Mouse (Mus musculus) forebrain, embryonic 10.5 days (tissue): ENCODE results near the gene Jmjd8. TPM values are rescaled to one million over a fixed set of nuclear protein-coding genes. Genes with fewer than 3 reads are reported as not detected.
A peak's percentile ranks its signal among the peaks of the same experiment; 100 is the strongest.

Source experiments
- DNase-seq: peaks from one replicate; pipeline ENCODE4 v3.0.0-alpha.2; 2017; ENCODE audit warnings: low spot score; ENCODE audit errors: extremely low spot score
- H3K27ac ChIP-seq: fragments of 300-500 bp; sonication (generic); 2 replicates; pipeline ENCODE4 v1.5.1; 2016; ENCODE audit warnings: mild to moderate bottlenecking
- H3K27me3 ChIP-seq: fragments of 300-500 bp; sonication (generic); 2 replicates; pipeline ENCODE4 v1.6.1; 2016; ENCODE audit warnings: mild to moderate bottlenecking; ENCODE audit not compliant: poor library complexity, severe bottlenecking
- H3K36me3 ChIP-seq: fragments of 300-500 bp; sonication (generic); replicated peaks from 2 replicates; pipeline ENCODE4 v1.6.1; 2016; ENCODE audit warnings: mild to moderate bottlenecking, moderate library complexity
- H3K4me1 ChIP-seq: fragments of 300-500 bp; sonication (generic); 2 replicates; pipeline ENCODE4 v1.6.1; 2016
- H3K4me3 ChIP-seq: fragments of 300-500 bp; sonication (generic); 2 replicates; pipeline ENCODE4 v1.5.1; 2016; ENCODE audit warnings: mild to moderate bottlenecking, moderate library complexity
- H3K9me3 ChIP-seq: fragments of 300-500 bp; sonication (generic); 2 replicates; pipeline ENCODE4 v1.6.1; 2016; ENCODE audit warnings: mild to moderate bottlenecking, moderate library complexity
- WGBS: fragments of 180-500 bp; shearing (Covaris S2); methylation state at CpG from one replicate; pipeline ENCODE4 v1.1.7; 2016; 5-methylcytosine and 5-hydroxymethylcytosine counted together
- polyA plus RNA-seq: library from polyadenylated mRNA; unstranded; fragments of >200 nt; fragmentation: Nextera tagmentation; extraction: Ambion mirVana; gene quantifications from 2 replicates; pipeline ENCODE4 v1.2.1, GENCODE M21; 2016

Gene Jmjd8
- polyA plus RNA-seq, 1 experiment from 2014 or later: 58.7 TPM

GRCm38 (mm10) chr17:25873405-25874147 is 44.9 kb downstream of the Jmjd8 start:
- H3K36me3 ChIP-seq: peaks cover 19% of the 10 kb centered on the region
- 79% methylated on average over 11 of the region's 11 CpGs for WGBS
- DNase-seq: no peak
- H3K27me3 ChIP-seq: no peaks in the 10 kb centered on the region
- no peaks in the 10 kb centered on the region for H3K9me3 ChIP-seq
- H3K4me1 ChIP-seq: peaks cover 48% of the 10 kb centered on the region
- peak overlapping the region; percentile 85 for H3K4me3 ChIP-seq
- H3K27ac ChIP-seq: peak overlapping the region; percentile 94

DNA sequence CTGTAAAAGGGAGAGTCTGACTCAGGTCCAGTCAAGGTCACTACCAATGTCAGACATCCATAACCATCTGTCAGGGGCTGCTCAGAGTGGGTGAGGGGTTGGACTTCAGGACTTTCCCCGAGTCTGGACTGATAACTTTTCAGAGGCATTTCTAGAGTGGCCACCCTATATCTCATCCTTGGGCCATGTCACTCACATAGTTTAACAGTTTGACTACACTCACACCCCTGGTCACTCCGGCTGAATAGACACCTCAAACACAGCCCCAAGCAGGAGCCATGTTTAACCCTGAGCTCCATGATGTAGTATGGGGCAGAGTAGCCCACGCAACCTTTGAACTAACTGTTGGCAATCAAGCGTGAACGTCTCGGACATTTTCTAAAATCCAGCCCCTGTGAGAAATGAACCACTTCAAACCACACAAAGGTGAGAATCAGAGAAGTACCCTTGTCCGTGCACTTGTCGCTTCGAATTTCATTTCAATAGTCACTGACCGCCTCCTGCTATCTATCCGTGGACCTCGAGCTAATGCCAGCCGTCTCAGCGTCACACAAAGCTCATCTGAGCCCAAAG is 45.6 kb downstream of the Jmjd8 start:
- DNase-seq: peak; percentile 38
- WGBS: 6% methylated on average over 14 of the region's 14 CpGs
- Histone ChIP-seq H3K27me3 (no peaks in the 10 kb centered on the region), H3K4me1 (peaks cover 48% of the 10 kb centered on the region), H3K27ac (peak overlapping the region; percentile 94), H3K9me3 (no peaks in the 10 kb centered on the region), H3K36me3 (peaks cover 26% of the 10 kb centered on the region), H3K4me3 (peak overlapping the region; percentile 85)

DNA sequence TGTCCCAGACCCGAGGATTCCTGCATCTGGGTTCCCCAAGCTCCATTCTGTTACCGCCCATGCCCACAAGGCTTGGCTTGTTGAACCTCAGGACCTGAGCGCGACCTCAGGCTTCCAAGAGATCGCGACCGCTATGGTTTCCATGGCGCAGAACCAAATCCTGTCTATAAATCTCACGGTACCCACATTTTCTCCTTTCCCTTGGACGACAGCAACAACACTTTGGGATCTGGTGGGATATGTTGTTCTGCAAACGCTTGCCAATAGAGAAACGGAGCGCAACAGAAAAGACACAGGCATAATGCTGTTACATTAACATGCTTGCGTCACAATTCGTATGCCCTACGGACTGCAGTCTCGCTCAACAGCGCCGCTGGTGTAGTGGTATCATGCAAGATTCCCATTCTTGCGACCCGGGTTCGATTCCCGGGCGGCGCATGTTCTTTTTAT is 46.1 kb downstream of the Jmjd8 start, which contains the start of gene Mettl26:
Mettl26 (plus strand) TSS at position 354 of the 450 bp plus-strand sequence.
- DNase-seq: peak; percentile 93
- H3K9me3 ChIP-seq: no peaks in the 10 kb centered on the region
- H3K36me3 ChIP-seq: peaks cover 31% of the 10 kb centered on the region
- peak within 1 kb of the TSS; percentile 85 for H3K4me3 ChIP-seq
- H3K27me3 ChIP-seq: no peaks in the 10 kb centered on the region
- WGBS: under 1% methylated on average over 25 of the region's 25 CpGs
- H3K4me1 ChIP-seq: peaks cover 49% of the 10 kb centered on the region
- peak within 1 kb of the TSS; percentile 94 for H3K27ac ChIP-seq

GRCm38 (mm10) chr17:25875171-25876136 is 46.8 kb downstream of the Jmjd8 start:
- peak; percentile 91 for DNase-seq
- H3K4me1 ChIP-seq: peaks cover 56% of the 10 kb centered on the region

GRCm38 (mm10) chr17:25876347-25876915 is 47.8 kb downstream of the Jmjd8 start:
- H3K9me3 ChIP-seq: no peaks in the 10 kb centered on the region
- peak overlapping the region; percentile 85 for H3K4me3 ChIP-seq
- H3K36me3 ChIP-seq: peaks cover 33% of the 10 kb centered on the region
- H3K4me1 ChIP-seq: peaks cover 66% of the 10 kb centered on the region
- 64% methylated on average over 10 of the region's 10 CpGs for WGBS
- H3K27ac ChIP-seq: peak overlapping the region; percentile 94
- no peak for DNase-seq
- no peaks in the 10 kb centered on the region for H3K27me3 ChIP-seq

More at GRCm38 (mm10) chr17:25875171-25876136, 46.8 kb downstream of the Jmjd8 start:
- H3K4me3 ChIP-seq: peak overlapping the region; percentile 85
- peaks cover 33% of the 10 kb centered on the region for H3K36me3 ChIP-seq
- WGBS: under 1% methylated on average over 59 of the region's 59 CpGs
- peak overlapping the region; percentile 94 for H3K27ac ChIP-seq
- H3K27me3 ChIP-seq: no peaks in the 10 kb centered on the region
- no peaks in the 10 kb centered on the region for H3K9me3 ChIP-seq

DNA sequence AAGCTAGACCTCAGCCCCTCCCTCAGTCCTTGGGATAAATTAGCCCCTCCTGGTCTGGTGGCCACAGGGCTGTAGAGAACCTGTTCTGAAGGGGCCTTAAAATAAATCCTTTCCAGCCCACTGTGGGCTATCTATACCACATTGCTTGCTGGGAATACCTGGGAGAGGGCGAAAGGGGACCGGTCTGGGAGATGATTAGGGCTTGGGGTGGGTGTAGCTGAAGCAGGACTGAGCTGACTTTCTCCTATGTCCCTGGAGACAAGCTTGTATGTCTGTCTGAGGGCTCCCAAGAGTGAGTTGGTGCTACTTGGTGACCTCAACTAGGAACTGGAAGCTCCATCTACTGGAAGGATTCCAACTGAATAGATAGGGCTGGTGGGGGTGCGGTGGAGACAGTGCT is 48.4 kb downstream of the Jmjd8 start:
- 96% methylated on average over 3 of the region's 3 CpGs for WGBS
- DNase-seq: no peak
- Histone ChIP-seq H3K4me3 (peak overlapping the region; percentile 85), H3K27me3 (no peaks in the 10 kb centered on the region), H3K36me3 (peaks cover 35% of the 10 kb centered on the region), H3K4me1 (peaks cover 72% of the 10 kb centered on the region), H3K27ac (no peak overlapping the region), H3K9me3 (no peaks in the 10 kb centered on the region)

GRCm38 (mm10) chr17:25877741-25878610 is 49.3 kb downstream of the Jmjd8 start:
- Histone ChIP-seq H3K9me3 (no peaks in the 10 kb centered on the region), H3K27ac (no peak overlapping the region), H3K4me1 (peaks cover 82% of the 10 kb centered on the region), H3K4me3 (no peak overlapping the region), H3K36me3 (peaks cover 44% of the 10 kb centered on the region), H3K27me3 (no peaks in the 10 kb centered on the region)
- 94% methylated on average over 32 of the region's 32 CpGs for WGBS
- DNase-seq: no peak

- Histone ChIP-seq H3K27ac (peak overlapping the region; percentile 87; the same call in 1 of the 2 replicates), H3K27me3 (no peaks in the 10 kb centered on the region), H3K4me1 (peaks cover 88% of the 10 kb centered on the region), H3K4me3 (0 out of 2 replicates have a peak overlapping the region, but pooled peaks have one; percentile 23), H3K36me3 (peaks cover 51% of the 10 kb centered on the region), H3K9me3 (no peaks in the 10 kb centered on the region)
- 88% methylated on average over 19 of the region's 19 CpGs for WGBS
- DNase-seq: no peak
Observed at GRCm38 (mm10) chr17:25878611-25879180, 50.0 kb downstream of the Jmjd8 start.

- no peaks in the 10 kb centered on the region for H3K27me3 ChIP-seq
- peak overlapping the region; percentile 23; the same call in 1 of the 2 replicates for H3K4me3 ChIP-seq
- H3K27ac ChIP-seq: peak overlapping the region; percentile 87
- peaks cover 57% of the 10 kb centered on the region for H3K36me3 ChIP-seq
- H3K4me1 ChIP-seq: peaks cover 86% of the 10 kb centered on the region
- no peak for DNase-seq
- H3K9me3 ChIP-seq: no peaks in the 10 kb centered on the region
- 42% methylated on average over 4 of the region's 4 CpGs for WGBS
Observed at GRCm38 (mm10) chr17:25879261-25879660, 50.6 kb downstream of the Jmjd8 start.

DNA sequence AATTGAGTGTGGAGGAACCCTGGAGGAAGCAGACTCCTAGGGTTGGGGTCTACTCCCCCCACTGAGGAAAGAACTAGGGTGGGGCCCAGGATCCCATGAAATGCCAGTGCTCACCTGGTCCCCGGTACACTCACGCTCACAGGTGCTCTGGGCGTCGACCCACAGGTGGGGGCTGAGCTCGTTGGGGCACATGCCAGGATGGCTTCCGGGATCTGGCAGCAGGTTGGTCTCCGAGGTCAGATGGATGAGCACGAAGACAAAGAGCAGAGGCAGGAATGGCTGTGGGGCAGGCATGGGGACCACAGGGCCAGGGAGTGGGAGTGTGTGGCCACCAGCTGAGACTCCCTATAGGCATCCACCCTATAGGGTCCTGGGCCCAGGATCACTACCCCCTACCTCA is 51.1 kb downstream of the Jmjd8 start:
- H3K4me3 ChIP-seq: peak overlapping the region; percentile 23
- WGBS: 77% methylated on average over 8 of the region's 8 CpGs
- no peaks in the 10 kb centered on the region for H3K27me3 ChIP-seq
- peak overlapping the region; percentile 87 for H3K27ac ChIP-seq
- H3K4me1 ChIP-seq: peaks cover 85% of the 10 kb centered on the region
- no peaks in the 10 kb centered on the region for H3K9me3 ChIP-seq
- peaks cover 62% of the 10 kb centered on the region for H3K36me3 ChIP-seq
- DNase-seq: no peak

- H3K4me1 ChIP-seq: peaks cover 87% of the 10 kb centered on the region
- no peak for DNase-seq
- 19% methylated on average over 5 of the region's 5 CpGs for WGBS
Observed at GRCm38 (mm10) chr17:25880196-25880910, 51.7 kb downstream of the Jmjd8 start, which contains the start of gene Wfikkn1. Wfikkn1 (minus strand) TSS chr17:25880858.

More at GRCm38 (mm10) chr17:25880196-25880910, 51.7 kb downstream of the Jmjd8 start, which contains the start of gene Wfikkn1:
- H3K9me3 ChIP-seq: no peaks in the 10 kb centered on the region
- H3K36me3 ChIP-seq: peaks cover 66% of the 10 kb centered on the region
- peak within 1 kb of the TSS; percentile 87 for H3K27ac ChIP-seq
- H3K4me3 ChIP-seq: peak within 1 kb of the TSS; percentile 23
- H3K27me3 ChIP-seq: no peaks in the 10 kb centered on the region
